Mouse (Mus musculus): ENCODE measurements at regions not wholly inside any gene's neighbourhood (a gene's known extent, or its start where the extent isn't known, plus 50 kb on each side); places are given as distances from the start of the nearest gene placed in this dataset.

DNA sequence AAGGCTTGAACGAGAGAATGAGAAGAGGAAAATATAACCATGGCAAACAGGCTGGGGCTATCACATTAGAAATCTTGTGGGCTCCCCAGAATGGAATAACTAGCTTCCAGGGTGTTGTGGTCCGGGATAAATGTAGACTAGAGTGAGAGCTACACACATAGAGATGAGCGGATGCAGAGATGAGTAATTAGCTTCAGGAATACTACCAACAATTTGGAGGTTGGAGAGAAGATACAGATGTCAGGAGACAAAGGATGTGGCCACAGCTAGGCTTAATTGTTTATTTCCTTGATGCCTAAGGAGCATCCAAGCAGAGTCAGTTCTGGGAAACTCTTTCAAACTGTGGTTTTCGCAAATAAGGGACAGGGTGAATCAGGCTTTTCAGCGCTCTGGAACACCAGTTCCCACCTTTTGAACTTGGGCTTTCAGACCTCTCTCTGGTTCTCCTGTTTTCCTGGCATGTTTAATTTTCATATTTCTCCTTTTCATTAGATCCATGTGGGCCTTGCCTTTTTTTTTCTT is 94.7 kb downstream of the Mettl11b start:
- no peak for TF ChIP-seq CTCF (IDR thresholded peaks at IDR 0.05)
- no peak for TF ChIP-seq EP300 (IDR thresholded peaks at IDR 0.05; ENCODE audit: insufficient read depth, low read depth, low read length)
